Mouse (Mus musculus): Measurements from ENCODE around the gene Zfp62. TPM values are rescaled to one million over a fixed set of nuclear protein-coding genes. Genes with fewer than 3 reads are reported as not detected.
A peak's percentile ranks its signal among the peaks of the same experiment; 100 is the strongest.

The Zfp62 gene
- total and polyA plus RNA-seq, 2 experiments from 2014 or later = 7.4 to 20.4 TPM

DNA sequence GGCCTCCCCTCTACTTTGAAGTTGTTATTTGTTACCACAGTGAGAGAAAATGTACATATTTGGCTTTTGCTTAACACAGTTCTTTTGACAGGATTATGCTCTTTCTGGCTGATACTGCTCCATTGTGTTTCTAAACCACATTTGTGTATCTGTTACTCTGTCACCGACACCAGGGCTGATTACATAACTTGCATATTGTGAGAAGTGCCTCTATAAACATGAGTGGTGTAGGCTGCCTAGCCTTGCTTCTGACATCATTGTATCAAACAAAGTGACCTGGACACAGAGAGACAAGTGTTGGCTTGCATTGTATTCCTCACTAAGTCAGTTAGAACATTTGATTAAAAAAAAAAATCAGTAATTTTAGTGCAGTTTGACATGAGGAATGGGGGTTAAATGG is 56.7 kb downstream of the Zfp62 start:
- peaks cover 65% of the 10 kb centered on the region for H3K36me3 ChIP-seq (replicated peaks; ENCODE audit: control insufficient read depth, insufficient read depth, low read length)
- no peaks in the 10 kb centered on the region for H3K9me3 ChIP-seq (replicated peaks; ENCODE audit: control insufficient read depth, low read length)

DNA sequence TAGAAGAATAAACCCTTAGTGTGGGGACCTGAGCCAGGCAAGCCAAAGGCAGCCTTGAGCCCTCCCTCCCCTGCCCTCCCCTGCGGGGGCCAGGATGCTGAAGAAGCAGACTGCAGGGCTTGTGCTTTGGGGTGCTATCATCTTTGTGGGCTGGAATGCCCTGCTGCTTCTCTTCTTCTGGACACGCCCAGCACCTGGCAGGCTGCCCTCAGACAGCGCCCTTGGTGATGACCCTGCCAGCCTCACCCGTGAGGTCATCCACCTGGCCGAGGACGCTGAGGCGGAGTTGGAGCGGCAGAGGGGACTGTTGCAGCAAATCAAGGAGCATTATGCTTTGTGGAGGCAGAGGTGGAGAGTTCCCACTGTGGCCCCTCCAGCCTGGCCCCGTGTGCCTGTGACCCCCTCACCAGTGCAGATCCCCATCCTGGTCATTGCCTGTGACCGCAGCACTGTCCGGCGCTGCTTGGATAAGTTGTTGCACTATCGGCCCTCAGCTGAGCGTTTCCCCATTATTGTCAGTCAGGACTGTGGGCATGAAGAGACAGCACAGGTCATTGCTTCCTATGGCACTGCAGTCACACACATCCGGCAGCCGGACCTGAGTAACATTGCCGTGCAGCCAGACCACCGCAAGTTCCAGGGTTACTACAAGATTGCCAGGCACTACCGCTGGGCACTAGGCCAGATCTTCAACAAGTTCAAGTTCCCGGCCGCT is 57.7 kb downstream of the Zfp62 start:
- H3K27me3 ChIP-seq (ENCODE audit: control insufficient read depth, insufficient read depth, low read length) = no peaks in the 10 kb centered on the region
- WGBS = 62% methylated on average over 21 of the region's 21 CpGs
- peak; percentile 77 for ATAC-seq (ENCODE audit: insufficient read depth, low read depth)
- H3K4me1 ChIP-seq (ENCODE audit: control insufficient read depth, insufficient read depth) = peaks cover 12% of the 10 kb centered on the region
- H3K36me3 ChIP-seq (replicated peaks; ENCODE audit: control insufficient read depth, insufficient read depth, low read length) = peaks cover 57% of the 10 kb centered on the region
- no peaks in the 10 kb centered on the region for H3K9me3 ChIP-seq (replicated peaks; ENCODE audit: control insufficient read depth, low read length)
- TF ChIP-seq EP300 (IDR thresholded peaks at IDR 0.05; ENCODE audit: low read depth) (no peak), CTCF (IDR thresholded peaks at IDR 0.05; ENCODE audit: low read depth) (no peak)
- peak; percentile 18 for DNase-seq (ENCODE audit: low spot score)
- H3K9ac ChIP-seq (replicated peaks; ENCODE audit: low read depth, low read length) = no peak overlapping the region; the same call in 1 of the 2 replicates
- peak overlapping the region; percentile 69; the same call in 1 of the 2 replicates for H3K27ac ChIP-seq (ENCODE audit: low read depth)
- no peak overlapping the region for H3K4me2 ChIP-seq (ENCODE audit: low read depth, low read length)
- H3K4me3 ChIP-seq (ENCODE audit: low read depth, low read length) = no peak overlapping the region

More for the DNA sequence above, 56.7 kb downstream of the Zfp62 start:
- no peak overlapping the region for H3K27ac ChIP-seq (ENCODE audit: low read depth)
- no peak overlapping the region for H3K9ac ChIP-seq (replicated peaks; ENCODE audit: low read depth, low read length)
- no peaks in the 10 kb centered on the region for H3K27me3 ChIP-seq (ENCODE audit: control insufficient read depth, insufficient read depth, low read length)
- TF ChIP-seq CTCF (IDR thresholded peaks at IDR 0.05; ENCODE audit: low read depth) (no peak), EP300 (IDR thresholded peaks at IDR 0.05; ENCODE audit: low read depth) (no peak)
- no peak overlapping the region for H3K4me3 ChIP-seq (ENCODE audit: low read depth, low read length)
- DNase-seq (ENCODE audit: low spot score) = no peak
- H3K4me1 ChIP-seq (ENCODE audit: control insufficient read depth, insufficient read depth) = peaks cover 12% of the 10 kb centered on the region
- 26% methylated on average over 1 of the region's 1 CpGs for WGBS
- no peak overlapping the region for H3K4me2 ChIP-seq (ENCODE audit: low read depth, low read length)
- ATAC-seq (ENCODE audit: insufficient read depth, low read depth) = no peak

DNA sequence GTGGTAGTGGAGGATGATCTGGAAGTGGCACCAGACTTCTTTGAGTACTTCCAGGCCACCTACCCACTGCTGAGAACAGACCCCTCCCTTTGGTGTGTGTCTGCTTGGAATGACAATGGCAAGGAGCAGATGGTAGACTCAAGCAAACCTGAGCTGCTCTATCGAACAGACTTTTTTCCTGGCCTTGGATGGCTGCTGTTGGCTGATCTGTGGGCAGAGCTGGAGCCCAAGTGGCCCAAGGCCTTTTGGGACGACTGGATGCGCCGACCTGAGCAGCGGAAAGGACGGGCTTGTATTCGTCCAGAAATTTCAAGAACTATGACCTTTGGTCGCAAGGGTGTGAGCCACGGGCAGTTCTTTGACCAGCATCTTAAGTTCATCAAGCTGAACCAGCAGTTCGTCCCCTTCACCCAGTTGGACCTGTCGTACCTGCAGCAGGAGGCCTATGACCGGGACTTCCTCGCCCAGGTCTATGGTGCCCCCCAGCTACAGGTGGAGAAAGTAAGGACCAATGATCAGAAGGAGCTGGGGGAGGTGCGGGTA is 58.3 kb downstream of the Zfp62 start:
- Histone ChIP-seq H3K4me2 (ENCODE audit: low read depth, low read length) (no peak overlapping the region), H3K9me3 (replicated peaks; ENCODE audit: control insufficient read depth, low read length) (no peaks in the 10 kb centered on the region), H3K4me3 (ENCODE audit: low read depth, low read length) (no peak overlapping the region), H3K4me1 (ENCODE audit: control insufficient read depth, insufficient read depth) (peaks cover 12% of the 10 kb centered on the region), H3K36me3 (replicated peaks; ENCODE audit: control insufficient read depth, insufficient read depth, low read length) (peaks cover 57% of the 10 kb centered on the region), H3K27ac (ENCODE audit: low read depth) (peak overlapping the region; percentile 69; the same call in 1 of the 2 replicates), H3K27me3 (ENCODE audit: control insufficient read depth, insufficient read depth, low read length) (no peaks in the 10 kb centered on the region), H3K9ac (replicated peaks; ENCODE audit: low read depth, low read length) (no peak overlapping the region)
- DNase-seq (ENCODE audit: low spot score) (no peak), ATAC-seq (ENCODE audit: insufficient read depth, low read depth) (no peak)
- WGBS = 92% methylated on average over 14 of the region's 14 CpGs
- TF ChIP-seq CTCF (IDR thresholded peaks at IDR 0.05; ENCODE audit: low read depth) (no peak), EP300 (IDR thresholded peaks at IDR 0.05; ENCODE audit: low read depth) (no peak)

DNA sequence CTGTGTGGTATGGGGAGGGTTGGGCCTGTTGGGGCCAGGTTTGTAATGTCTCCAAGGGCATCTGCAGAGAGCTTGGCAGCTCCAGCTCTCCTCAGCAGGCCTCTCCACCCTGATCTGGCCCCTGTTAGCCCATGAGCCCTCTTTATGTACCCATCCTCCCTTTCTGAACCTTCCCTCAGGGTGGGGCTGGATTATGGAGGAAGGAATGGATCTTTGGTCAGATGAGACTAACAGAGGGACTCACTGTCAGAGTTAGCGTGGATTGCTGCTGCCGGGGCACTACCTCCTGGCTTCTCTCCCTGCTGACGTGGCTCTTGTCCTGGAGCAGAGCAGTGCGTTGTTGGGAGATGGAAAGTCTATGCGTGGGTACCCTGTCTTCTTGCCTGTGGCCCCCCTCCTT is 59.2 kb downstream of the Zfp62 start:
- Histone ChIP-seq H3K4me2 (ENCODE audit: low read depth, low read length) (no peak overlapping the region), H3K4me3 (ENCODE audit: low read depth, low read length) (no peak overlapping the region), H3K4me1 (ENCODE audit: control insufficient read depth, insufficient read depth) (peaks cover 20% of the 10 kb centered on the region), H3K9me3 (replicated peaks; ENCODE audit: control insufficient read depth, low read length) (no peaks in the 10 kb centered on the region), H3K27me3 (ENCODE audit: control insufficient read depth, insufficient read depth, low read length) (no peaks in the 10 kb centered on the region), H3K36me3 (replicated peaks; ENCODE audit: control insufficient read depth, insufficient read depth, low read length) (peaks cover 52% of the 10 kb centered on the region), H3K27ac (ENCODE audit: low read depth) (no peak overlapping the region), H3K9ac (replicated peaks; ENCODE audit: low read depth, low read length) (no peak overlapping the region)
- no peak for TF ChIP-seq CTCF (IDR thresholded peaks at IDR 0.05; ENCODE audit: low read depth)
- TF ChIP-seq EP300 (IDR thresholded peaks at IDR 0.05; ENCODE audit: low read depth) = no peak
- DNase-seq (ENCODE audit: low spot score) (no peak), ATAC-seq (ENCODE audit: insufficient read depth, low read depth) (no peak)
- WGBS = 80% methylated on average over 5 of the region's 5 CpGs

DNA sequence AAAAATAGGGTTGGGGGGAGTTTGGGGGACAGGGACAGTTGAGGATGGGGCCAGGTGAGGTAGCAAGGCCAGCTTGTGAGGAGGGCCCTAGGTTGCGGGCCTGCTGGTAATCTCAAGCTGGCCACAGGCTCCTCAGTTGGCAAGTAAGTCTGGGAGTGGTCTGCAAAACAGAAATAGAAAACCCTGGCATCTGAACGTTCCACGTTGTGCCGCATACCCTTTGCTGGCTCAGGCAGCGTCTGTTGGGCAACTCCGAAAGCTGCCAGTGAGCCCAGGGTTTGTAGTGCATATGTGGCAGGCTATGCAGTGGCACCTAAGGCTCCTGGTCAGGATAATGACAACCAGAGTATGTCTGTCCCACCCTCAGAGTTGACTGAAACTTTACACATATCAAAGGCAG is 60.1 kb downstream of the Zfp62 start:
- Histone ChIP-seq H3K27ac (ENCODE audit: low read depth) (no peak overlapping the region), H3K4me3 (ENCODE audit: low read depth, low read length) (no peak overlapping the region), H3K9ac (replicated peaks; ENCODE audit: low read depth, low read length) (no peak overlapping the region), H3K4me2 (ENCODE audit: low read depth, low read length) (no peak overlapping the region), H3K36me3 (replicated peaks; ENCODE audit: control insufficient read depth, insufficient read depth, low read length) (peaks cover 47% of the 10 kb centered on the region), H3K27me3 (ENCODE audit: control insufficient read depth, insufficient read depth, low read length) (no peaks in the 10 kb centered on the region), H3K9me3 (replicated peaks; ENCODE audit: control insufficient read depth, low read length) (no peaks in the 10 kb centered on the region), H3K4me1 (ENCODE audit: control insufficient read depth, insufficient read depth) (peaks cover 28% of the 10 kb centered on the region)
- DNase-seq (ENCODE audit: low spot score) (no peak), ATAC-seq (ENCODE audit: insufficient read depth, low read depth) (no peak)
- no peak for TF ChIP-seq CTCF (IDR thresholded peaks at IDR 0.05; ENCODE audit: low read depth)
- TF ChIP-seq EP300 (IDR thresholded peaks at IDR 0.05; ENCODE audit: low read depth) = no peak
- WGBS = 81% methylated on average over 6 of the region's 6 CpGs

Data from heart, postnatal 0 days (tissue).